Mouse (Mus musculus): ENCODE data around the gene Plbd2. TPM values are rescaled to one million over a fixed set of nuclear protein-coding genes. Genes with fewer than 3 reads are reported as not detected.

The Plbd2 gene
- polyA plus RNA-seq, 1 experiment from 2014 or later, result 28.7 TPM

DNA sequence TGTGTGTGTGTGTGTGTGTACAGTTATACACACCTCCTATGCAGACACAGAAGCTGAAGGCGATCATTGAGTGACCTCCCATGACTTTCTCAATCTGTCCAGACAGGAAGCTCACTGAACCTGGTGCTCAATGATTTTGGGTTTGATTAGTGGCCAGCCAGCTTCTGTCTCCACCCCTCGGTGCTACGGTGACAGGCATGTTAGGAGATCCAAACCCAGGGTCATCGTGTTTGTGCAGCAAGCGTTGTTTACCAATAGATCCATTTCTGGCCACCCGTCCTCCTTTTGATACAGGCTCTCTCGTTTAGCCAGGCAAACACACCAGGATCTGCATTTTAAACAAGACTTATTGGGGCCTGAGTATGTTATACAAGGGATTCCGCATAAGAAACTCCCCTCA lies 28.2 kb upstream of the Plbd2 start:
- Histone ChIP-seq H3K36me3 (ENCODE audit: control insufficient read depth, insufficient read depth, low read length) (no peaks in the 10 kb centered on the region), H3K9ac (ENCODE audit: low read depth, low read length) (no peak overlapping the region), H3K4me1 (ENCODE audit: control insufficient read depth, insufficient read depth, low read length) (0 out of 2 replicates have a peak, but pooled peaks cover 3% of the 10 kb centered on the region), H3K27me3 (ENCODE audit: control insufficient read depth, insufficient read depth, low read length) (no peaks in the 10 kb centered on the region), H3K4me3 (ENCODE audit: low read depth, low read length) (no peak overlapping the region), H3K9me3 (replicated peaks; ENCODE audit: control insufficient read depth, low read length) (no peaks in the 10 kb centered on the region), H3K27ac (ENCODE audit: low read depth, low read length) (no peak overlapping the region), H3K4me2 (no peak overlapping the region)
- WGBS (ENCODE audit: insufficient replicate concordance), result 84% methylated on average over 8 of the region's 8 CpGs
- no peak for ATAC-seq (replicated peaks; ENCODE audit: insufficient number of reproducible peaks, low FRiP score, low TSS enrichment)

DNA sequence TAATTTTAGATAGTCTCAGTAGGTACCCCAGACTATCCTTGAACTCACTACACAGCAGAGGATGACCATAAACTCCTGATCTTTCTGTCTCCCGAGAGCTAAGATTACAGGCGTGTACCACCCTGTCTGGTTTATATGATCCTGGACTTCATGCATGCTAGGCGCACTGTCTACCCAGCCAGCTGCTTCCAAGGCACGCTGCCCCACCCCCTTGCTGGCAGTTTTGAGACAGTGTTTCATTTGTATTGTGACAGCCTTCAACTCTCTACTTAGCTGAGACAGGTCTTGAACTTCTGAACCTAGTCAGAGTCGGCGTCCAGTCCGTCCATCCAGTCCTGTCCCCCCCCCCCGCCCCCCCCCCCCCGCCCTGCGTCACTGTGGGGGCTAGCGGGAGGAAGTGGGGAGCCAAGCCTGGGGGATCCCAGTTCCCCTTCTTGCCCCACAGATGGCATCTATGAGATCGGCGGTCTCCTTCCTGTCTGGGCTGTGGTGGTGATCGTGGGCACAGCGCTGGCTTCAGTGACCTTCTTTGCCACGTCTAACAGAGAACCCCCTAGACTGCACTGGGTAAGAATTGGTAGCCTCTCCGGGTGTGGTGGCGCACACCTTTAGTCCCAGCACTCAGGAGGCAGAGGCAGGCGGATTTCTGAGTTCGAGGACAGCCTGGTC lies 24.0 kb upstream of the Plbd2 start:
- ATAC-seq (replicated peaks; ENCODE audit: insufficient number of reproducible peaks, low FRiP score, low TSS enrichment), result no peak
- Histone ChIP-seq H3K27me3 (ENCODE audit: control insufficient read depth, insufficient read depth, low read length) (no peaks in the 10 kb centered on the region), H3K4me3 (ENCODE audit: low read depth, low read length) (no peak overlapping the region), H3K4me1 (ENCODE audit: control insufficient read depth, insufficient read depth, low read length) (peaks cover 4% of the 10 kb centered on the region), H3K36me3 (ENCODE audit: control insufficient read depth, insufficient read depth, low read length) (no peaks in the 10 kb centered on the region), H3K4me2 (no peak overlapping the region), H3K9ac (ENCODE audit: low read depth, low read length) (no peak overlapping the region), H3K27ac (ENCODE audit: low read depth, low read length) (no peak overlapping the region), H3K9me3 (replicated peaks; ENCODE audit: control insufficient read depth, low read length) (no peaks in the 10 kb centered on the region)
- 85% methylated on average over 16 of the region's 20 CpGs for WGBS (ENCODE audit: insufficient replicate concordance)

DNA sequence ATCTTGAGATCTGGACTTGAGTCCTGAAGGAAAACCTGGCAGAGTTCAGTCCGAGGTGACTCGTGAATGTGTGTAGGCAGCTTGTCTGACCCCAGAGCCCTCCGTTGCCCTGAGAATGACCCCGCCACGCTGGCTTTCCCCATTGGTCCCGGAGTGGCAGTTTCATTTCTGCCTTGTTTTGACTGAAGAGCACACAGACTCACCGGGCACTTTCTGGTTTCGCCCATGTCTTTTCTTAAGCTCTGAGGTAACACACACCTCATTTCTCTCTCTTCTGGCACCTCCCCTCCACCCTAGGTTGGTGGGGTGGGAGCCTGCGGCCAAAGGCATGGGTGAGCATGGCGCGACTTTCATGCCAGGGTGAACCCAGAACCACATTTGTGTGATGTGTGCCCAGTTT lies 22.9 kb upstream of the Plbd2 start:
- Histone ChIP-seq H3K4me2 (no peak overlapping the region), H3K4me1 (ENCODE audit: control insufficient read depth, insufficient read depth, low read length) (peaks cover 4% of the 10 kb centered on the region), H3K27me3 (ENCODE audit: control insufficient read depth, insufficient read depth, low read length) (no peaks in the 10 kb centered on the region), H3K9me3 (replicated peaks; ENCODE audit: control insufficient read depth, low read length) (no peaks in the 10 kb centered on the region), H3K4me3 (ENCODE audit: low read depth, low read length) (no peak overlapping the region), H3K36me3 (ENCODE audit: control insufficient read depth, insufficient read depth, low read length) (no peaks in the 10 kb centered on the region), H3K9ac (ENCODE audit: low read depth, low read length) (no peak overlapping the region), H3K27ac (ENCODE audit: low read depth, low read length) (no peak overlapping the region)
- 68% methylated on average over 11 of the region's 11 CpGs for WGBS (ENCODE audit: insufficient replicate concordance)
- ATAC-seq (replicated peaks; ENCODE audit: insufficient number of reproducible peaks, low FRiP score, low TSS enrichment), result no peak

DNA sequence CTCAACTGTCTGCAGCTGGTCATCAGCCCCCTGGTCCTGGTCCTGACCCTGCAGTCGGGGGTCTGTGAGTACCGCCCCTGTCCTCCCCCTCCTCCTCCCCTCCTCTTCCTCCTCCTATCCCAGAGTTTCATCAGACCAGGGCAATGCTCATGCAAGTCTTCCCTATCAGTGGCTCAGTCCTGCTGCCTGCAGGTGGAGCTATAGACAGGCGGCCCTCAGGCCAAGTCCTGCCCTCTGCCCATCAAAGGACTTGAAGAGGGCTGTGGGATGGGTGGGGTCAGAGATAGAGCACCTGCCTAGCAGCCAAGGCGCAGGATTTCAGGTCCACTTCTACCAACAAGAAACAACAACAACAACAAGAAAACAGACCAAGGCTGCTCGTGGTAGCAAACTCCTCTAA lies 22.3 kb upstream of the Plbd2 start:
- Histone ChIP-seq H3K4me3 (ENCODE audit: low read depth, low read length) (no peak overlapping the region), H3K36me3 (ENCODE audit: control insufficient read depth, insufficient read depth, low read length) (no peaks in the 10 kb centered on the region), H3K9me3 (replicated peaks; ENCODE audit: control insufficient read depth, low read length) (no peaks in the 10 kb centered on the region), H3K27ac (ENCODE audit: low read depth, low read length) (no peak overlapping the region), H3K9ac (ENCODE audit: low read depth, low read length) (no peak overlapping the region), H3K4me1 (ENCODE audit: control insufficient read depth, insufficient read depth, low read length) (peaks cover 4% of the 10 kb centered on the region), H3K27me3 (ENCODE audit: control insufficient read depth, insufficient read depth, low read length) (no peaks in the 10 kb centered on the region), H3K4me2 (no peak overlapping the region)
- WGBS (ENCODE audit: insufficient replicate concordance), result 37% methylated on average over 5 of the region's 5 CpGs
- ATAC-seq (replicated peaks; ENCODE audit: insufficient number of reproducible peaks, low FRiP score, low TSS enrichment), result no peak

DNA sequence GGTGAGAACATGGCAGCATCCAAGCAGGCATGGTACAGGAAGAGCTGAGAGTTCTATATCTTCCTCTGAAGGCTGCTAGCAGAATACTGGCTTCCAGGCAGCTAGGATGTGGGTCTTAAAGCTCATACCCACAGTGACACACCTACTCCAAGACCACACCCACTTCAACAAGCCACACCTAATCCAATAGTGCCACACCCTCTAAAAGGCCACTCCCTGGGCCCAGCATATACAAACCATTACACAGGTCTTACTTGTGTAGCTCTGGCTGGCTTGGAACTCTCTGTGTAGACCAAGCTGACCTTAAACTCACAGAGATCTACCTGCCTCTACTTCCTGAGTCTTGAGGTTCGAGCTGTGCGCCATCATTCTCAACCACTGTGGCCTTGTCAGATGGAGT lies 21.3 kb upstream of the Plbd2 start:
- Histone ChIP-seq H3K27ac (ENCODE audit: low read depth, low read length) (no peak overlapping the region), H3K4me3 (ENCODE audit: low read depth, low read length) (no peak overlapping the region), H3K4me2 (no peak overlapping the region), H3K9ac (ENCODE audit: low read depth, low read length) (no peak overlapping the region), H3K9me3 (replicated peaks; ENCODE audit: control insufficient read depth, low read length) (no peaks in the 10 kb centered on the region), H3K36me3 (ENCODE audit: control insufficient read depth, insufficient read depth, low read length) (no peaks in the 10 kb centered on the region), H3K27me3 (ENCODE audit: control insufficient read depth, insufficient read depth, low read length) (no peaks in the 10 kb centered on the region), H3K4me1 (ENCODE audit: control insufficient read depth, insufficient read depth, low read length) (peaks cover 4% of the 10 kb centered on the region)
- WGBS (ENCODE audit: insufficient replicate concordance), result 93% methylated on average over 2 of the region's 2 CpGs
- ATAC-seq (replicated peaks; ENCODE audit: insufficient number of reproducible peaks, low FRiP score, low TSS enrichment), result no peak

DNA sequence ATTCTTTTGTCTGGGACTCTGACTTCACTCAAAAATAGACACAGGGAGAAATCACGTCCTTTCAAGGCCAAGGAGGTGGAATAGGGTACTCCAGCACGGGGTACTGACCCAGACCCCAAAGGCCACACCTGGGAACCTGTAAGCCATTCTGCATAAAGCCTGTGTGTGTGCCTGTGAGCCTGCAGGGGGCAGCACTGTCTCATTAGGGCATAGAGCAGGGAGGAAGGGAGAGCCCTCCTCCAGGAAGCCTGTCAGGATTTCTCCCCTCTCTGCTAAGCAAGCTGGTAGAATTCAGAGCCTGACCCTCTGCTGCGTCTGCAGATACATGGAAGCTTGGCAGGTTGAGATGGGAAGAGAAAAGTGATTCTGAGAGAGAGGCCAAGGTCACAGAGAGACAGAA lies 19.2 kb upstream of the Plbd2 start:
- Histone ChIP-seq H3K4me1 (ENCODE audit: control insufficient read depth, insufficient read depth, low read length) (peaks cover 4% of the 10 kb centered on the region), H3K4me2 (no peak overlapping the region), H3K4me3 (ENCODE audit: low read depth, low read length) (no peak overlapping the region), H3K27ac (ENCODE audit: low read depth, low read length) (no peak overlapping the region), H3K9me3 (replicated peaks; ENCODE audit: control insufficient read depth, low read length) (no peaks in the 10 kb centered on the region), H3K36me3 (ENCODE audit: control insufficient read depth, insufficient read depth, low read length) (no peaks in the 10 kb centered on the region), H3K9ac (ENCODE audit: low read depth, low read length) (no peak overlapping the region), H3K27me3 (ENCODE audit: control insufficient read depth, insufficient read depth, low read length) (no peaks in the 10 kb centered on the region)
- WGBS (ENCODE audit: insufficient replicate concordance), result 78% methylated on average over 3 of the region's 3 CpGs
- ATAC-seq (replicated peaks; ENCODE audit: insufficient number of reproducible peaks, low FRiP score, low TSS enrichment), result no peak

DNA sequence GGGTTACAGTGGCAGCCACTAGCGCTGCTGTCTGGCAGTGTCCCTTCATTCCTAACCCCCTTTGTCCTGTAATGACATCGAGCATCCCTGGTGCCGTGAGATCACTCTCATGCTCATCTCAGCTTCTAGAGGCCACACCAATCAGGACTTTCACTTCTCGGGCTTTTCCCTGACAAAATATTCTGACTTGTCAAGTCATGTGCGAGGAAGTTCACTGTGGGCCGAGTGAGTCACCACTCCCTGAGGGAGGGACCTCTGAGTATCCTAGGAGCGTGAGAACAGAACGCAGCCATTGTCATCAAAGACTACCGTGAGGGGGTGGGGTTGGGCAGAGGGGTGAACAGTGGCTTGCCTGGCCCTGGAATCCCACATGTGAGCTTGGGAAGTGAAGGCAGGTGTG lies 14.1 kb upstream of the Plbd2 start:
- no peak overlapping the region for H3K4me3 ChIP-seq (ENCODE audit: low read depth, low read length)
- peaks cover 15% of the 10 kb centered on the region for H3K4me1 ChIP-seq (ENCODE audit: control insufficient read depth, insufficient read depth, low read length)
- ATAC-seq (replicated peaks; ENCODE audit: insufficient number of reproducible peaks, low FRiP score, low TSS enrichment), result no peak
- H3K27ac ChIP-seq (ENCODE audit: low read depth, low read length), result no peak overlapping the region
- H3K36me3 ChIP-seq (ENCODE audit: control insufficient read depth, insufficient read depth, low read length), result no peaks in the 10 kb centered on the region
- H3K9me3 ChIP-seq (replicated peaks; ENCODE audit: control insufficient read depth, low read length), result no peaks in the 10 kb centered on the region
- 43% methylated on average over 9 of the region's 9 CpGs for WGBS (ENCODE audit: insufficient replicate concordance)
- H3K9ac ChIP-seq (ENCODE audit: low read depth, low read length), result no peak overlapping the region
- H3K27me3 ChIP-seq (ENCODE audit: control insufficient read depth, insufficient read depth, low read length), result no peaks in the 10 kb centered on the region
- H3K4me2 ChIP-seq, result no peak overlapping the region

DNA sequence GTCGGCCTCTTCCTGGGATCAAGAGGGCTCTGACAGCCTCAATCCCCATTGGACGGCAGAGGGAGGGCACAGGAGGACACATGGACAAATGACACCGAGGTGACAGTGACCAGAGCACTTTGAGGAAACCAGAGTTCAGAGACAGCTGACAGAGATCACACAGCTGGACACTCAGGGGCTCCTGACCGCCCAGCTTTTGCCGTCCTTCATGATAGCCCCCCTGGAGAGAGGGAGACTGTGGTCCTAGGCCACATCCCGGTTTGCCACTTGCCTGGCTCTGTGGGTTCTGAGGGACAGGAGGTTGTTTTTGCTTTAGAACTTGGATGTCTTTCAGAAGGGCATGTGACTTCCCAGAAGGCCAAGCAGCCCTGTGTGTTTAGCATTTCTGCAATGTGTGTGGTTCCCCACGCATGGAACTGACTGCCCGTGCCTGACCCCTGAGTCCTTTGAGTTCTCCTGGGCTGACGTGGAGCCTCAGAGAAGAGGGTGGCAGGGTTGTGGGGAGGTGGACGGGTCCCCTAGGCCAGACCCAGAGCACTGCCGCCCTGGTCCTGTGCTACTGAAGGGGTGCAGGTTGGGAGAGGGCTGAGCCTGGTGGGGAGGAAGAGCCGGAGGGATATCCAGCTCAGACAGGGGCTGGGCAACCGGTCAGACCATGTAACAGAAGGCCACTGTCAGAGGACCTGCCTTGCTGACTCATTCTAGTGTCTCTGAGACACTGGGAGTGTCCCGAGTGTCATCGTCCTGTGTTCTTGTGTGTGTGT lies 13.0 kb upstream of the Plbd2 start:
- WGBS (ENCODE audit: insufficient replicate concordance), result 33% methylated on average over 15 of the region's 15 CpGs

DNA sequence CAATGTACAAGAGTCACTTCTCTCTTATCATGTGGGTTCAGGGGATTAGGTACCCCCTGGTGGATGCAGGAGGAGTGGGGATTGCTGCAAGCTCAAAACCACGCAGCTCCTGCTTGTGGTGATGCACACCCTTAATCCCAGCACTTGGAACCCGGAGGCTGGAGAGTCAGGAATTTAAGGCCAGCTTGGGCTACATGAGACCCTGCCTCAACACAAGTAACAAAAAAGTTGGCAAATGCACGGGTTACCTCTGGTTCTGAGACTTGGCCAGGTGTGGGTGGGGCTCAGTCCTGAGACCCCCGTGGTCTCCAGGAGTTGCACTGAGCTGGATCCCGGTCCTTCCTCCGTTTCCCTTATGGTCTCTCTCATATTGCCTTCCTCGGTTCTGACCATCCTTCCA lies 12.0 kb upstream of the Plbd2 start:
- Histone ChIP-seq H3K27ac (ENCODE audit: low read depth, low read length) (no peak overlapping the region), H3K27me3 (ENCODE audit: control insufficient read depth, insufficient read depth, low read length) (0 out of 2 replicates have a peak, but pooled peaks cover 4% of the 10 kb centered on the region), H3K4me1 (ENCODE audit: control insufficient read depth, insufficient read depth, low read length) (peaks cover 18% of the 10 kb centered on the region), H3K9ac (ENCODE audit: low read depth, low read length) (no peak overlapping the region), H3K36me3 (ENCODE audit: control insufficient read depth, insufficient read depth, low read length) (no peaks in the 10 kb centered on the region), H3K4me2 (no peak overlapping the region), H3K4me3 (ENCODE audit: low read depth, low read length) (no peak overlapping the region), H3K9me3 (replicated peaks; ENCODE audit: control insufficient read depth, low read length) (no peaks in the 10 kb centered on the region)
- no peak for ATAC-seq (replicated peaks; ENCODE audit: insufficient number of reproducible peaks, low FRiP score, low TSS enrichment)
- 60% methylated on average over 7 of the region's 7 CpGs for WGBS (ENCODE audit: insufficient replicate concordance)

More for the DNA sequence above, 13.0 kb upstream of the Plbd2 start:
- no peak for ATAC-seq (replicated peaks; ENCODE audit: insufficient number of reproducible peaks, low FRiP score, low TSS enrichment)
- H3K4me3 ChIP-seq (ENCODE audit: low read depth, low read length), result no peak overlapping the region
- 0 out of 2 replicates have a peak, but pooled peaks cover 2% of the 10 kb centered on the region for H3K27me3 ChIP-seq (ENCODE audit: control insufficient read depth, insufficient read depth, low read length)
- H3K27ac ChIP-seq (ENCODE audit: low read depth, low read length), result no peak overlapping the region
- H3K9ac ChIP-seq (ENCODE audit: low read depth, low read length), result no peak overlapping the region
- H3K4me2 ChIP-seq, result no peak overlapping the region
- H3K36me3 ChIP-seq (ENCODE audit: control insufficient read depth, insufficient read depth, low read length), result no peaks in the 10 kb centered on the region
- H3K9me3 ChIP-seq (replicated peaks; ENCODE audit: control insufficient read depth, low read length), result no peaks in the 10 kb centered on the region
- H3K4me1 ChIP-seq (ENCODE audit: control insufficient read depth, insufficient read depth, low read length), result peaks cover 15% of the 10 kb centered on the region
